Comparison of ENCODE assay signal across 8 mouse cellular contexts in genomic region chr10:84577071-84577727, GRCm38 (mm10). TPM values are rescaled to one million over a fixed set of nuclear protein-coding genes. Genes with fewer than 3 reads are reported as not detected.
DNase-seq lines count a peak whose midpoint lies in the region; ATAC-seq and TF ChIP-seq lines count a peak whose summit lies in the region.

No protein-coding gene starts in this region.

- peaks cover 2% of the 10 kb centered on the region; the same call in 1 of the 2 replicates for H3K4me1 ChIP-seq in embryonic fibroblast, embryonic 13.5 days (ENCODE audit: control insufficient read depth, insufficient read depth, low read length)
- peaks cover 15% of the 10 kb centered on the region for H3K4me1 ChIP-seq in kidney, embryonic 15.5 days

- TF ChIP-seq CTCF in embryonic fibroblast, embryonic 13.5 days (IDR thresholded peaks at IDR 0.05; ENCODE audit: borderline replicate concordance, insufficient read depth, low read length): no peak

- ATAC-seq in kidney, embryonic 15.5 days (replicated peaks; ENCODE audit: low FRiP score): peak; percentile 41

- H3K9me3 ChIP-seq in kidney, embryonic 15.5 days (replicated peaks): no peaks in the 10 kb centered on the region

- H3K27ac ChIP-seq in embryonic fibroblast, embryonic 13.5 days (ENCODE audit: insufficient read depth, low read length): no peak overlapping the region
- H3K27ac ChIP-seq in kidney, embryonic 15.5 days: peak overlapping the region; percentile 83

- 0 out of 2 replicates have a peak, but pooled peaks cover 4% of the 10 kb centered on the region for H3K27me3 ChIP-seq in kidney, embryonic 15.5 days

- DNase-seq in 416B (ENCODE audit: low read depth): peak; percentile 87
- peak; percentile 35 to 61 for DNase-seq in adrenal gland, postnatal 4 days (ENCODE audit: low spot score in 2 of 2)
- DNase-seq in heart, adult 9 months (ENCODE audit: low spot score in 2 of 2): peak; percentile 89 to 92
- DNase-seq in liver: peak; percentile 70
- DNase-seq in monocyte, adult 2 months (ENCODE audit: low read depth in 1 of 2, low spot score in 2 of 2): peak; percentile 52 to 84
- peak; percentile 48 to 70 for DNase-seq in spleen, postnatal 14 days (ENCODE audit: low spot score in 2 of 2)

- H3K4me2 ChIP-seq in kidney, embryonic 15.5 days: peak overlapping the region; percentile 90

- no peak for TF ChIP-seq POLR2A in embryonic fibroblast, embryonic 13.5 days (IDR thresholded peaks at IDR 0.05; ENCODE audit: low read depth, low read length)

- 2% methylated on average over 38 of the region's 38 CpGs for WGBS in kidney, embryonic 15.5 days

- peak overlapping the region; percentile 56 for H3K9ac ChIP-seq in kidney, embryonic 15.5 days

- peak overlapping the region; percentile 70 for H3K4me3 ChIP-seq in embryonic fibroblast, embryonic 13.5 days (ENCODE audit: insufficient read depth, low read length)
- H3K4me3 ChIP-seq in kidney, embryonic 15.5 days (replicated peaks): peak overlapping the region; percentile 89

- no peaks in the 10 kb centered on the region for H3K36me3 ChIP-seq in kidney, embryonic 15.5 days

RNA-seq across cellular contexts. Expression of gene Tcp11l2, which starts 0.8 kb away (rescaled TPM):
- total RNA-seq in adrenal gland, postnatal 4 days (2021): 10 to 100 TPM; 50.1 to 51.2 TPM
- 6.7 and 8.4 TPM in 2 replicates for polyA plus RNA-seq in embryonic fibroblast, embryonic 13.5 days (2011; ENCODE audit: insufficient read length, low read depth, missing spikeins)
- polyA plus RNA-seq in kidney, embryonic 15.5 days (2015; fragmentation: Nextera tagmentation; extraction: Ambion mirVana): 15.3 and 16.8 TPM in 2 replicates

RNA-seq across cellular contexts. Expression of gene Ckap4, which starts 43.3 kb away (rescaled TPM):
- total RNA-seq in adrenal gland, postnatal 4 days (2021): 100 to 1,000 TPM in 1 of 2 experiments, 10 to 100 TPM in 1; 96.9 to 103 TPM
- polyA plus RNA-seq in embryonic fibroblast, embryonic 13.5 days (2011; ENCODE audit: insufficient read length, low read depth, missing spikeins): 280 and 283 TPM in 2 replicates
- polyA plus RNA-seq in kidney, embryonic 15.5 days (2015; fragmentation: Nextera tagmentation; extraction: Ambion mirVana): 89.9 and 94.3 TPM in 2 replicates

RNA-seq across cellular contexts. Expression of gene Polr3b, which starts 44.9 kb away (rescaled TPM):
- total RNA-seq in adrenal gland, postnatal 4 days (2021): 10 to 100 TPM; 28.5 to 31.6 TPM
- polyA plus RNA-seq in embryonic fibroblast, embryonic 13.5 days (2011; ENCODE audit: insufficient read length, low read depth, missing spikeins): 15.5 and 16.7 TPM in 2 replicates
- polyA plus RNA-seq in kidney, embryonic 15.5 days (2015; fragmentation: Nextera tagmentation; extraction: Ambion mirVana): 18.0 and 18.5 TPM in 2 replicates
